ENCODE assay signal across 11 mouse cellular contexts in the genomic region with DNA sequence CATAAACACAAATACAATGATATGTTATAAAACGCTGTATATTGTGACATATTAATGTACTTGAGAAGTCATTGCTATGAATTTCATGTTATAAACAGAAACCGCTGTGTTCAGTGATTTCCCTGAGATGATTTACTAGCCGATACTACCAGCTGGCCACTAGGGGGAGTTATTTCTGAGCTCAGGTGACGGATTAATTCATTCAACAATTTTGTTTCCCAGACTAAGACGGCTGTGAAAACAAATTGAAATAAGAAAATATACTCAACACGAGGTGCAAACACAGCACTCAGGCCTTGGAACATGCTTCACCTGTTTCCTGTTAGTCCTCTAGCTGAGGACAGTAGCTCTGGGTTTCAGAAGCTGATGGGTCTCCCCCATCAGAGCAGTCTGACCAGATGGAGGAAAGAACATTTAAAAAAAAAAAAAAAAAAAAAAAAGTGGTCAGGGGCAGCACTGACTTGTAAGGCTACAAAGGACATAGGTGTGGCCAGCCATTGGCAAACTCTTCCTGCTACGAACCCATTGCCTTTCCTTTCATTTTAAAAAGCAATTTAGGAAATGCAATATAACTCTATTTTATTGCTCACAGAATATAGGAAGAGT. TPM values are rescaled to one million over a fixed set of nuclear protein-coding genes. Genes with fewer than 3 reads are reported as not detected.
DNase-seq lines count a peak whose midpoint lies in the region; ATAC-seq and TF ChIP-seq lines count a peak whose summit lies in the region.
"Had no signal": no experiment of that assay in that cellular context is flagged by ENCODE, and none has a peak within 500 bp of the region (broad histone marks: within the 10 kb centered on the region; RNA-seq: fewer than 3 reads in every experiment).

No protein-coding gene starts in this region.

- H3K27ac ChIP-seq in forebrain, postnatal 0 days (ENCODE audit: low read depth, low read length) = no peak overlapping the region
- no peak overlapping the region for H3K27ac ChIP-seq in forebrain, embryonic 13.5 days

- TF ChIP-seq POLR2A in brain, embryonic 14.5 days (IDR thresholded peaks at IDR 0.05; ENCODE audit: borderline replicate concordance, extremely low read depth, insufficient read depth, insufficient read length, poor library complexity, severe bottlenecking) = no peak

- no peak for DNase-seq in forebrain, postnatal 0 days
- DNase-seq in lung, postnatal 25 days (ENCODE audit: low spot score) = peak; percentile 8
- no peak for DNase-seq in lung, postnatal 14 days
- no peak for DNase-seq in brain, embryonic 14.5 days (ENCODE audit: low read depth)
- DNase-seq in retina, embryonic 14.5 days (ENCODE audit: low spot score) = peak; percentile 74
- no peak for DNase-seq in thymus, postnatal 14 days
- DNase-seq: lung, postnatal 10 days had no signal

- peak; percentile 65 for TF ChIP-seq CTCF in forebrain, postnatal 0 days (IDR thresholded peaks at IDR 0.05; ENCODE audit: low read depth)
- peak; percentile 51; the same call in 1 of the 2 replicates for TF ChIP-seq CTCF in brain, embryonic 14.5 days (IDR thresholded peaks at IDR 0.05; ENCODE audit: borderline replicate concordance, extremely low read depth, insufficient read depth, insufficient read length)

- H3K4me2 ChIP-seq in forebrain, postnatal 0 days (ENCODE audit: low read depth) = no peak overlapping the region
- no peak overlapping the region for H3K4me2 ChIP-seq in forebrain, embryonic 13.5 days

- no peak overlapping the region for H3K4me3 ChIP-seq in forebrain, postnatal 0 days (ENCODE audit: low read depth, low read length)
- no peak overlapping the region for H3K4me3 ChIP-seq in forebrain, embryonic 13.5 days

- 20% methylated on average over 7 of the region's 7 CpGs for WGBS in forebrain, postnatal 0 days
- 20% methylated on average over 7 of the region's 7 CpGs for WGBS in forebrain, embryonic 13.5 days

- no peaks in the 10 kb centered on the region for H3K4me1 ChIP-seq in forebrain, postnatal 0 days (ENCODE audit: insufficient read depth)
- no peaks in the 10 kb centered on the region for H3K4me1 ChIP-seq in forebrain, embryonic 13.5 days

- no peaks in the 10 kb centered on the region for H3K36me3 ChIP-seq in forebrain, postnatal 0 days (ENCODE audit: insufficient read depth)
- H3K36me3 ChIP-seq in forebrain, embryonic 13.5 days (ENCODE audit: poor library complexity, severe bottlenecking) = no peaks in the 10 kb centered on the region

- H3K9me3 ChIP-seq in forebrain, postnatal 0 days (ENCODE audit: low read length) = no peaks in the 10 kb centered on the region
- no peaks in the 10 kb centered on the region for H3K9me3 ChIP-seq in forebrain, embryonic 13.5 days (replicated peaks)

- no peak overlapping the region for H3K9ac ChIP-seq in forebrain, postnatal 0 days
- no peak overlapping the region for H3K9ac ChIP-seq in forebrain, embryonic 13.5 days

- ATAC-seq in forebrain, postnatal 0 days = no peak
- ATAC-seq in forebrain, embryonic 13.5 days = no peak
- no peak for ATAC-seq in activated CD4-positive, CD25-positive, alpha-beta regulatory T cell, adult 4 months

- no peaks in the 10 kb centered on the region for H3K27me3 ChIP-seq in forebrain, postnatal 0 days (ENCODE audit: insufficient read depth, low read length)
- H3K27me3 ChIP-seq in forebrain, embryonic 13.5 days = no peaks in the 10 kb centered on the region

RNA-seq across cellular contexts. Expression of gene Wee2, which starts 15.7 kb away (rescaled TPM):
- not detected in 2 replicates for total RNA-seq in forebrain, postnatal 0 days (2014; rRNA removed)
- polyA plus RNA-seq in forebrain, postnatal 0 days (2015; fragmentation: Nextera tagmentation; extraction: Ambion mirVana) = 0.13 TPM in 2 replicates
- polyA plus RNA-seq in forebrain, embryonic 13.5 days (2015; fragmentation: Nextera tagmentation; extraction: Ambion mirVana) = 0.08 and 0.10 TPM in 2 replicates
- polyA plus RNA-seq in brain, embryonic 14.5 days (2012; rRNA removed) = 0.13 and 0.14 TPM in 2 replicates
- polyA plus RNA-seq in activated CD4-positive, CD25-positive, alpha-beta regulatory T cell, adult 4 months (2017; shearing (Covaris generic)) = under 1 TPM; 0.15 TPM
- polyA plus RNA-seq: heart, embryonic 16.5 days; stomach, embryonic 14.5 days had no signal

RNA-seq across cellular contexts. Expression of gene Ssbp1, which starts 16.6 kb away (rescaled TPM):
- total RNA-seq in forebrain, postnatal 0 days (2014; rRNA removed) = 25.3 and 29.9 TPM in 2 replicates
- polyA plus RNA-seq in forebrain, postnatal 0 days (2015; fragmentation: Nextera tagmentation; extraction: Ambion mirVana) = 77.2 and 83.1 TPM in 2 replicates
- 184 and 193 TPM in 2 replicates for polyA plus RNA-seq in forebrain, embryonic 13.5 days (2015; fragmentation: Nextera tagmentation; extraction: Ambion mirVana)
- 62.9 and 82.4 TPM in 2 replicates for polyA plus RNA-seq in brain, embryonic 14.5 days (2012; rRNA removed)
- polyA plus RNA-seq in activated CD4-positive, CD25-positive, alpha-beta regulatory T cell, adult 4 months (2017; shearing (Covaris generic)) = 100 to 1,000 TPM; 109 to 114 TPM

RNA-seq across cellular contexts. Expression of gene E330009J07Rik, which starts 18.6 kb away (rescaled TPM):
- 24.4 and 26.4 TPM in 2 replicates for total RNA-seq in forebrain, postnatal 0 days (2014; rRNA removed)
- 6.7 and 10.2 TPM in 2 replicates for polyA plus RNA-seq in forebrain, postnatal 0 days (2015; fragmentation: Nextera tagmentation; extraction: Ambion mirVana)
- 32.1 and 39.5 TPM in 2 replicates for polyA plus RNA-seq in forebrain, embryonic 13.5 days (2015; fragmentation: Nextera tagmentation; extraction: Ambion mirVana)
- 17.8 and 26.4 TPM in 2 replicates for polyA plus RNA-seq in brain, embryonic 14.5 days (2012; rRNA removed)
- 1 to 10 TPM; 4.9 to 6.1 TPM for polyA plus RNA-seq in activated CD4-positive, CD25-positive, alpha-beta regulatory T cell, adult 4 months (2017; shearing (Covaris generic))

RNA-seq across cellular contexts. Expression of gene Tas2r137, which starts 36.5 kb away (rescaled TPM):
- 0.14 and 0.38 TPM in 2 replicates for total RNA-seq in forebrain, postnatal 0 days (2014; rRNA removed)
- polyA plus RNA-seq in forebrain, postnatal 0 days (2015; fragmentation: Nextera tagmentation; extraction: Ambion mirVana) = not detected in 2 replicates
- polyA plus RNA-seq in forebrain, embryonic 13.5 days (2015; fragmentation: Nextera tagmentation; extraction: Ambion mirVana) = 0.21 TPM in 1 of 2 replicates, not detected in the other
- polyA plus RNA-seq in brain, embryonic 14.5 days (2012; rRNA removed) = 0.23 and 0.25 TPM in 2 replicates
- polyA plus RNA-seq in activated CD4-positive, CD25-positive, alpha-beta regulatory T cell, adult 4 months (2017; shearing (Covaris generic)) = not detected
- polyA plus RNA-seq: heart, embryonic 16.5 days; stomach, embryonic 14.5 days had no signal

RNA-seq across cellular contexts. Expression of gene Tas2r108, which starts 38.8 kb away (rescaled TPM):
- total RNA-seq in forebrain, postnatal 0 days (2014; rRNA removed) = 1.8 TPM in 1 of 2 replicates, not detected in the other
- not detected in 2 replicates for polyA plus RNA-seq in forebrain, postnatal 0 days (2015; fragmentation: Nextera tagmentation; extraction: Ambion mirVana)
- polyA plus RNA-seq in forebrain, embryonic 13.5 days (2015; fragmentation: Nextera tagmentation; extraction: Ambion mirVana) = 0.22 TPM in 1 of 2 replicates, not detected in the other
- 0.27 and 0.49 TPM in 2 replicates for polyA plus RNA-seq in brain, embryonic 14.5 days (2012; rRNA removed)
- polyA plus RNA-seq in activated CD4-positive, CD25-positive, alpha-beta regulatory T cell, adult 4 months (2017; shearing (Covaris generic)) = not detected
- polyA plus RNA-seq: heart, embryonic 16.5 days had no signal

Comparison
In these comparisons a context has a peak if more than half of its experiments do, and no peak if none do; other contexts are left out.
1. DNase-seq: peak in lung, postnatal 25 days (single experiment) and retina, embryonic 14.5 days (single experiment); none in forebrain, postnatal 0 days (single experiment), lung, postnatal 14 days (single experiment), brain, embryonic 14.5 days (single experiment) and thymus, postnatal 14 days (single experiment).